Mouse (Mus musculus) neural tube, embryonic 13.5 days (tissue): ENCODE results near the gene Aacs. TPM values are rescaled to one million over a fixed set of nuclear protein-coding genes. Genes with fewer than 3 reads are reported as not detected.

Experiments
- ATAC-seq: fragments of 200-750 bp; cut with Nextera tagmentation; 2 replicates; pipeline ENCODE4 v1.8.0; 2017; ENCODE audit warnings: low read depth, mild to moderate bottlenecking, moderate TSS enrichment, moderate library complexity
- H3K27ac ChIP-seq: fragments of 300-500 bp; sonication (generic); replicated peaks from 2 replicates; pipeline ENCODE4 v1.5.1; 2015; ENCODE audit warnings: moderate library complexity, mild to moderate bottlenecking, inconsistent platforms
- H3K27me3 ChIP-seq: fragments of 300-500 bp; sonication (generic); 2 replicates; pipeline ENCODE4 v1.6.1; 2015; ENCODE audit warnings: mild to moderate bottlenecking, inconsistent platforms
- H3K36me3 ChIP-seq: fragments of 300-500 bp; sonication (generic); 2 replicates; pipeline ENCODE4 v1.6.1; 2015; ENCODE audit warnings: mild to moderate bottlenecking, inconsistent platforms
- H3K4me1 ChIP-seq: fragments of 300-500 bp; sonication (generic); replicated peaks from 2 replicates; pipeline ENCODE4 v1.6.1; 2015; ENCODE audit warnings: inconsistent platforms
- H3K4me2 ChIP-seq: fragments of 300-500 bp; sonication (generic); 2 replicates; pipeline ENCODE4 v1.6.1; 2015; ENCODE audit warnings: inconsistent platforms, mild to moderate bottlenecking, moderate library complexity
- H3K4me3 ChIP-seq: fragments of 300-500 bp; sonication (generic); 2 replicates; pipeline ENCODE4 v1.5.1; 2015; ENCODE audit warnings: mild to moderate bottlenecking, inconsistent platforms
- H3K9ac ChIP-seq: fragments of 300-500 bp; sonication (generic); 2 replicates; pipeline ENCODE4 v1.6.1; 2015; ENCODE audit warnings: moderate library complexity, mild to moderate bottlenecking, inconsistent platforms
- H3K9me3 ChIP-seq: fragments of 300-500 bp; sonication (generic); 2 replicates; pipeline ENCODE4 v1.6.1; 2016; ENCODE audit warnings: inconsistent platforms
- WGBS: fragments of 180-500 bp; shearing (Covaris S2); methylation state at CpG from one replicate; pipeline ENCODE4 v1.1.7; 2015; 5-methylcytosine and 5-hydroxymethylcytosine counted together
- polyA plus RNA-seq: library from polyadenylated mRNA; unstranded; fragments of >200 nt; fragmentation: Nextera tagmentation; extraction: Ambion mirVana; gene quantifications from 2 replicates; pipeline ENCODE4 v1.2.1, GENCODE M21; 2015

Aacs gene
- polyA plus RNA-seq, 1 experiment from 2014 or later, result 69.2 TPM

DNA sequence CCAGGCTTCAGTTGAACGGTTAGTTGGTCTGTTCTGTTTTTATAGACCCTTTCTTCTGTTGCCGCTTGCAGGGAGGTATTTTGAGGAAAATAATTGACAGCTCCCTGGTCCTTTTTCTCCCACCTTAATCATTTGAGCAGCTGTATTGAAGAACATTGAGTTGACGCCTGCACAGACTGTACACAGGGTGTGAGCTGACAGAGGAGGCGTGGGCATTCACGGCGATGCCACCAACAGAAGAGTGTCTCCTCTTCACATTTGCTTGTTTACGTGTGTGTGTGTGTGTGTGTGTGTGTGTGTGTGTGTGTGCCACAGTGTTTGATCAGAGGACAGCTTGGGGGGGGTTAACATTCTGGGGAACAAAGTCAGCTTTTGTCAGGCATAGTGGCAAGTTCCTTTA, 29.3 kb upstream of the Aacs start:
- Histone ChIP-seq H3K27me3 (no peaks in the 10 kb centered on the region), H3K36me3 (no peaks in the 10 kb centered on the region), H3K27ac (no peak overlapping the region), H3K9me3 (no peaks in the 10 kb centered on the region), H3K4me2 (no peak overlapping the region), H3K9ac (no peak overlapping the region), H3K4me1 (peaks cover 21% of the 10 kb centered on the region), H3K4me3 (no peak overlapping the region)
- 71% methylated on average over 7 of the region's 7 CpGs for WGBS
- no peak for ATAC-seq

DNA sequence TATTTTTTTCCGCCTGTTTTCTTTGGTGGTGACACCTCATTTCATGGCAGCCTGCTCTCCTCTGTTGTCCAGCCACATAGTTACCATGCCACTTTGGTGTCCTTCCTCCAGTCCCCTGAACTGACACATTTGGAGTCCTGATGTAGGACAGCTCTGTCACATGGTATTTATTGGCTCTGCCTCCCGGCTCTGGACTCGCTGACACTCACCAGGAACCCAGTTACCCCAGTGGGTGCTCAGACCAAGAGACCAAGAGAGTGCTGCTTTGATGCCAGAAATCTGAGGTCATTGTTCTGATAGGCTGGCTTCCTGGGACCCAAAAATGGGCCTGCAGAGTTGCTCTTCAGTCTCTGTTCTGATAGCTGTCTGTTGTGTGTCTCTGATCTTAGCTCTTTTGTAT, 27.6 kb upstream of the Aacs start:
- H3K4me1 ChIP-seq, result peaks cover 11% of the 10 kb centered on the region
- no peak overlapping the region for H3K4me2 ChIP-seq
- no peak overlapping the region for H3K27ac ChIP-seq
- no peaks in the 10 kb centered on the region for H3K9me3 ChIP-seq
- no peak overlapping the region for H3K4me3 ChIP-seq
- no peak overlapping the region for H3K9ac ChIP-seq
- H3K36me3 ChIP-seq, result peaks cover 12% of the 10 kb centered on the region; the same call in 1 of the 2 replicates
- ATAC-seq, result no peak
- no peaks in the 10 kb centered on the region for H3K27me3 ChIP-seq
- 70% methylated on average over 3 of the region's 3 CpGs for WGBS

DNA sequence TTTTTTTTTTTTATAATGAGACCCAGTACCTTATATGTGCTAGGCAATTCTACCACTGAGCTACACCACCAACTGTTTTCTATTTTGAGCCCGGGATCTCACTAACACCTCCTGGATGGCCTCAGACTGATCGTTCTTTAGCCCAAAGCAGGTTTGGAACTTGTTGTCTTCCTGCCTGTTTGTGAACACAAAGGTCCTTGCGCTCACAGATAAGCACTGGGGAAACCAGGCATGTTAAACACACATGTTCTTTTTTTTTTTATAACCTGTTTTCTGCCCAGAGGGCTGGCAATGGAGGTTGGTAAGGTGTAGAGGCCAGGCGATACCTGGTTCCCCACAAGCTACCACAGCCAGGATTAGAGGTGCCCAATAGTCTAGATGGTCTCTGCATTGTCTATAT, 27.0 kb upstream of the Aacs start:
- no peak for ATAC-seq
- no peak overlapping the region for H3K27ac ChIP-seq
- no peak overlapping the region for H3K4me3 ChIP-seq
- WGBS, result 97% methylated on average over 4 of the region's 4 CpGs
- peaks cover 10% of the 10 kb centered on the region for H3K4me1 ChIP-seq
- no peak overlapping the region for H3K9ac ChIP-seq
- H3K36me3 ChIP-seq, result peaks cover 13% of the 10 kb centered on the region; the same call in 1 of the 2 replicates
- no peaks in the 10 kb centered on the region for H3K27me3 ChIP-seq
- no peaks in the 10 kb centered on the region for H3K9me3 ChIP-seq
- H3K4me2 ChIP-seq, result no peak overlapping the region

DNA sequence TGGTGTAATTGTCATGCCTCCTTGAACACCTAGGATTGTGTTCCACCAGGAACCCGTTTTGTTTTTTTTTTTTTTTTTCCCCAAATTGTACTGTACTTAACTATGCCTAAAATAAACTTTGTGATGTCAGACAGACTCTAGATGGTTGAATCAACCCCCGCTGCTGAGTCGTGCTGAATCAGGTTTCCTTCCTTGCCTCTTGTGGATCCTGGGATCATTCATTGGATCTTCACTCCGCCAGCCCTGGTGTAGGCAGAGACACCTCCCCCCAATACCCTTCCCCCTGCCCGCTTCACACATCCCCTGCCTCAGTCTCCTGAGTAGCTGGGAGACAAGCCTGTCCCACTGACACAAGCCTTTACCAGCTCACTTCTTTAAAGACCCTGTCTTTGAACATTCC, 26.3 kb upstream of the Aacs start:
- no peak overlapping the region for H3K9ac ChIP-seq
- no peak overlapping the region for H3K4me2 ChIP-seq
- H3K27me3 ChIP-seq, result no peaks in the 10 kb centered on the region
- 90% methylated on average over 5 of the region's 5 CpGs for WGBS
- no peaks in the 10 kb centered on the region for H3K9me3 ChIP-seq
- H3K4me3 ChIP-seq, result no peak overlapping the region
- ATAC-seq, result no peak
- H3K36me3 ChIP-seq, result peaks cover 16% of the 10 kb centered on the region
- peaks cover 10% of the 10 kb centered on the region for H3K4me1 ChIP-seq
- no peak overlapping the region for H3K27ac ChIP-seq

DNA sequence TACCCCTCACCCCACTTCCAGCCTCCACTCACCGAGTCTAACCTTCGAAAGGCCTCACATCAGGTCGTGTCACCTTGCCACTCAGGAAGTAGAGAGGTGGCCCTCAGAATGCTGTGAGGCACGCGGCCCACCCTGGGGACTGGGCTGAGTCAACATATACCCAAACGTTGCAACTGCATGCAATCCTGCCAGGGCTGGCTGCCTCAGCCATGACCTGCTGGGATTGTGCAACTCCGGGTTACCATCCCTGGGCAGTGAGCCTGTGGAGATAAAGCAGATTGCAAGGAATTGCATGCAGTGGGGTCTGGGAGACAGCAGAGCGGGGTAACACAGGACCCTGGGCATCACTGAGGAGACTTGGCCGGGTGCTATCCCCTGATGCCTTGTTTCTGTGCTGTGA, 23.0 kb upstream of the Aacs start:
- H3K27ac ChIP-seq, result no peak overlapping the region
- H3K27me3 ChIP-seq, result no peaks in the 10 kb centered on the region
- no peak overlapping the region for H3K4me3 ChIP-seq
- no peak for ATAC-seq
- H3K4me1 ChIP-seq, result no peaks in the 10 kb centered on the region
- WGBS, result 93% methylated on average over 9 of the region's 9 CpGs
- no peak overlapping the region for H3K9ac ChIP-seq
- no peak overlapping the region for H3K4me2 ChIP-seq
- peaks cover 37% of the 10 kb centered on the region for H3K36me3 ChIP-seq
- H3K9me3 ChIP-seq, result no peaks in the 10 kb centered on the region

DNA sequence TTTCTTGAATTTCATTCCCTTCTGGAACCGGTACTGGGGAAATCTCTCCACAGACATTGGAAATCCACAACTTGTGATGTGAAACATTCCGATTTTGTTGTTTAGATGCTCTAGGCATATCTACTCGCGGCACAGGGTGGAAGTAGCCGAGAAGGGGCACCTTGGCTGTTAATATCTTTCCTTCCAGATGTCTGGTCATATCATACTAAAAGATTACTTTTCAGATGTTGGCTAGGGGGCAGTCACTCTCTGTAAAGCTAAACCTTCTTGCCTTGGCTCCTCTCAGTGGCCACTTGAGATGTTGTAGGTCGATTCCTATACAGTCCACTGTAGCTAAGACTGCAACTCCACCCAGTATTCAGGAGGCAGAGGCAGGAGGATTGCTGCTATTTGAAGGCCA, 19.5 kb upstream of the Aacs start:
- H3K9ac ChIP-seq, result no peak overlapping the region
- no peak overlapping the region for H3K27ac ChIP-seq
- no peaks in the 10 kb centered on the region for H3K4me1 ChIP-seq
- ATAC-seq, result no peak
- H3K9me3 ChIP-seq, result no peaks in the 10 kb centered on the region
- H3K27me3 ChIP-seq, result no peaks in the 10 kb centered on the region
- H3K36me3 ChIP-seq, result peaks cover 37% of the 10 kb centered on the region
- WGBS, result 91% methylated on average over 6 of the region's 6 CpGs
- H3K4me2 ChIP-seq, result no peak overlapping the region
- H3K4me3 ChIP-seq, result no peak overlapping the region

DNA sequence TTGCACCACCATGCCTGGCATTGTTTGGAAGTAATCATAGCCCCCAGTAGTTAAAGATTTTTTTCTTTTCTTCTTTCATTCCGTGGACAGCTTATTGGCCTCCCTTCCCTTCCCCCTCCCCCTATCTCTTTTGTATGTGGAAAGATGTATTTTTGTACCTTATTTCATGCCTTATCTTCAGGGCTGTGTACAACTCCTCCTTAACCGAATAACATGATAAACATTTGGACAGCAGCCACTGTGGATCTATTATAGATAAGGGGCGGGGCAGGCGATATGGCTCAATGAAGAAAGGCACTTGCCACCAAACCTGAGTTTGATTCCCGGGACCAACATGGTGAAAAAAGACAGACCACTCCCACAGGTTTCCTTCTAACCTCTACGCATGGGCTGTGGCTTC, 18.1 kb upstream of the Aacs start:
- Histone ChIP-seq H3K4me1 (no peaks in the 10 kb centered on the region), H3K27ac (no peak overlapping the region), H3K4me2 (no peak overlapping the region), H3K27me3 (no peaks in the 10 kb centered on the region), H3K9me3 (no peaks in the 10 kb centered on the region), H3K9ac (no peak overlapping the region), H3K4me3 (no peak overlapping the region), H3K36me3 (peaks cover 30% of the 10 kb centered on the region)
- no peak for ATAC-seq
- whole genome bisulfite sequencing, result 94% methylated on average over 6 of the region's 6 CpGs

DNA sequence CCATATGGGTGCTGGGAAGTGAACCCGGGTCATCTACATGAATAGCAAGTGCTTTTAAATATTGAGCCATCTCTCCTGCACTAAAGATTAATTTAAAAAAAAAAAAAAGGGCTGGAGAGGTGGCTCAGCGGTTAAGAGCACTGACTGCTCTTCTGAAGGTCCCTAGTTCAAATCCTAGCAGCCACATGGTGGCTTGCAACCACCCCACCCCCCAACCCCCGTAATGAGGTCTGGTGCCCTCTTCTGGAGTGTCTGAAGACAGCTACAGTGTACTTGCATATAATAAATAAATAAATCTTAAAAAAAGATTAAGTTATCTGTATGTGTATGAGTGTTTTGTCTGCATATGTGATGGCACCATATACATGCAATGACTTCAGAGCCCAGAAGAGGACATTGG, 15.0 kb upstream of the Aacs start:
- H3K4me3 ChIP-seq, result no peak overlapping the region
- H3K4me1 ChIP-seq, result peaks cover 5% of the 10 kb centered on the region; the same call in 1 of the 2 replicates
- no peak for ATAC-seq
- no peak overlapping the region for H3K27ac ChIP-seq
- no peaks in the 10 kb centered on the region for H3K27me3 ChIP-seq
- 81% methylated on average over 3 of the region's 3 CpGs for WGBS
- peaks cover 8% of the 10 kb centered on the region for H3K36me3 ChIP-seq
- no peak overlapping the region for H3K4me2 ChIP-seq
- H3K9ac ChIP-seq, result no peak overlapping the region
- H3K9me3 ChIP-seq, result no peaks in the 10 kb centered on the region

DNA sequence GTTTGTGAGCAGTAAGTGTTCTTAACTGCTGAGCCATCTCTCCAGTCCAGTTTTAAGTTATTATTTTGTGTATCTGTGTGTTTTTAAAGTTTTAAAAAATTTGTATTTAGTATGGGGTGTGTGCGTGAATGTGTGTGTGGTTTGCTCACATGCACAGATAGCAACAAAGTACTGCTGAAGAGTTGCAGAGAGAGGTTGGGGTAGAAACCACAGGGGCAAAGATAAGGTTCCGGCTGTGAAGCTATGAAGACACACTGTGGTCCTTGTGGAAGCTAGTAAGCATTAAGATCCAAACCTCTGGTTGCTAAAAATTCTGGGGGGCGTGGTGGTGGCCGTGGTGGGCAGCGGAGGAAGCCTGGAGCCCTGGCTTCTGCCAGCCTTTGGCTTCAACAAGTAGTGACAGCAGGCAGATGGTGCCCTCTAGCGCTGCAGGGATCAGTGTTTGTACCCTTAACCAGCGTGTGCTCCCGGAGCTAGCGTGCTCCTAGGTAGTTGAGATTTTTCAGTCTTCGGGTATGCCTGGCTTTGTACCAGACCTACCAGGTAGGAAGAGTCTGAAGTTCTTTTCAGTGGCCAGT, 13.7 kb upstream of the Aacs start:
- Histone ChIP-seq H3K27ac (no peak overlapping the region), H3K36me3 (no peaks in the 10 kb centered on the region), H3K4me2 (no peak overlapping the region), H3K27me3 (no peaks in the 10 kb centered on the region), H3K9me3 (no peaks in the 10 kb centered on the region), H3K4me3 (no peak overlapping the region), H3K4me1 (peaks cover 5% of the 10 kb centered on the region; the same call in 1 of the 2 replicates), H3K9ac (no peak overlapping the region)
- 51% methylated on average over 10 of the region's 10 CpGs for WGBS
- no peak for ATAC-seq

DNA sequence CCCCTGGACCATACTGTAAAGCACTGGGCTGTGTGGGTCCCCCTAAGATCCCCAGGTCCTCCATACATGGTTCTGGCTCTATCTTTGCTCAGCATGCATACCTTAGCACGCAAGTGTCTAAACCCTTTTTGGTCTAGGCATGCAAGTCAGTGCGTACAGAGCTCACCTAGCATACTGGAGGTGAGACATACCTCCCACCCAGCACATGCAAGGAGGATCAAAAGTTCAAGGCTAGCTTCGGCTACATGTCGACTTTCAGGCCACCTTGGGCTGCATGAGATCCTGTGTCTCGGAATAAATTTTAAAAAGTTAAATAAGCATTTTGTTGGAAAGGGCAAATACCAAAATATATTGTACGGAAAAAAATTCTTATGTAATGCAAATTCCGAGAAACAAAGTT, 10.4 kb upstream of the Aacs start:
- Histone ChIP-seq H3K9ac (no peak overlapping the region), H3K4me1 (peaks cover 5% of the 10 kb centered on the region; the same call in 1 of the 2 replicates), H3K4me2 (peak overlapping the region; percentile 52), H3K4me3 (peak overlapping the region; percentile 30), H3K9me3 (no peaks in the 10 kb centered on the region), H3K27ac (no peak overlapping the region; the same call in 1 of the 2 replicates), H3K36me3 (no peaks in the 10 kb centered on the region), H3K27me3 (no peaks in the 10 kb centered on the region)
- WGBS, result 44% methylated on average over 7 of the region's 7 CpGs
- peak; percentile 54 for ATAC-seq

DNA sequence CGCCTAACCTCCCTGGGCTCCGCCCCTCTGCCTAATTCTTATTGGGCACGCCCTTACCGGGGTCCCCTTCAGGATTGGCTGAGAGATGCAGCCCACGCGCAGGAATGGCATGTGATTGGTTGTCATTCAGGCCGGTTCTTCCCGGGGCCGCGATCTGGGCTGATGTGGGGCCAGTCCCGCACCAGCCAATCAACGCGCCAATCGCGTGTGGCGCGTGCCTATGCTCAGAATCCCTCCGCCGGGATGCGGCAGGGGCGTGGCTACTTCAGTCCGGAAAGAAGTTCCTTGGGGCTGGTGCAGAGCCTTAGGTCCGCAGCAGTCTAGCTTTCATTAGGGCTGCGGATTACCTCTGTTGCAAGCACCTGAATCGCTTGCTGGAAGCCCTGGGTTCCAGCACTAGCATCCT, 9.9 kb upstream of the Aacs start:
- ATAC-seq, result peak; percentile 99
- Histone ChIP-seq H3K4me2 (peak overlapping the region; percentile 52), H3K27me3 (no peaks in the 10 kb centered on the region), H3K27ac (peak overlapping the region; percentile 71), H3K9me3 (no peaks in the 10 kb centered on the region), H3K4me3 (peak overlapping the region; percentile 30), H3K4me1 (peaks cover 5% of the 10 kb centered on the region; the same call in 1 of the 2 replicates), H3K36me3 (no peaks in the 10 kb centered on the region), H3K9ac (peak overlapping the region; percentile 56)
- WGBS, result under 1% methylated on average over 25 of the region's 25 CpGs

DNA sequence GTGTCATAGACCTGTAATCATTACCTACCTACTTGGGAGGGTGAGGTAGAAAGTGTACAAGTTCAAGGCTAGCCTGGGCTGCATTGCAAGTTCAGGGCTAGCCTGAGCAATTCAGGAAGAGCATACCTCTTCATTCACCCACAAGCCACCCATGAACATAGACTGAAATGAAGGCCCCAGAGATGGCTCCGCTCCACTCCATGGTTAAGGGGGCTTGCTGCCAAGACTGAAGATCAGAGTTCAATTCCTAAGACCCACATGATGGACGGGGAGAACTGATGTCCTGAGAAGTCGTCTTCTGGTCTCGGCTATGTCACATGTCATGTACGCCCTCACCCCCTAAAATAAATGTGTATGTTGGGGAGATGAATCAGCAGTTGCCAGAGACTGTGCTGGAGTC, 9.1 kb upstream of the Aacs start:
- Histone ChIP-seq H3K4me3 (no peak overlapping the region), H3K9ac (no peak overlapping the region), H3K4me1 (peaks cover 5% of the 10 kb centered on the region; the same call in 1 of the 2 replicates), H3K9me3 (no peaks in the 10 kb centered on the region), H3K4me2 (no peak overlapping the region), H3K27me3 (no peaks in the 10 kb centered on the region), H3K27ac (no peak overlapping the region), H3K36me3 (no peaks in the 10 kb centered on the region)
- WGBS, result 91% methylated on average over 5 of the region's 5 CpGs
- no peak for ATAC-seq

DNA sequence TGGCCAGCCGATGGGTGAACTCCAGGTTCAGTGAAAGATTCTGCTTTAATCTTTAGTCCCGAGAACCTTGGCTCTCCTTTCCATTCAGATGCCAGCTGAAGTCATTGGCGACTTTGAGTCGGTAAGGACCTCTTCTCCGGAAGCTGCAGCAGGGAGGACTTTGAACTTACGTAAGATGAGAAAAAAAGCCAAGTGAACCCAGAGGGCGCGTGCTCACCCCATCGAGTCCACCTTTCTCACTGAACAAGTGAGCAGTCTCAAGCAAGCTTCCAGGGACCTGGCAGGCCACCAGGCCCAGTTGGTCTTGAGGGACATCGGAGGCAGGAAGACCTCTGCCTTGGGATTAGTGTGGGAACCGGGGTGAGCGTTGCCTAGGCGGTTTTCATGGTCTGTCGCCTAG, 8.4 kb upstream of the Aacs start:
- Histone ChIP-seq H3K4me3 (no peak overlapping the region), H3K9me3 (no peaks in the 10 kb centered on the region), H3K9ac (no peak overlapping the region), H3K4me2 (no peak overlapping the region), H3K27ac (no peak overlapping the region), H3K36me3 (no peaks in the 10 kb centered on the region), H3K4me1 (peaks cover 5% of the 10 kb centered on the region; the same call in 1 of the 2 replicates), H3K27me3 (no peaks in the 10 kb centered on the region)
- no peak for ATAC-seq
- WGBS, result 89% methylated on average over 14 of the region's 14 CpGs
